Mouse (Mus musculus) cerebellum, adult 2 months (tissue): ENCODE data around the gene Crat.

Source experiments
- CTCF ChIP-seq: fragments of 200-500 bp; IDR thresholded peaks from 2 replicates; pipeline ENCODE4 v1.5.1; 2011; ENCODE audit warnings: low read depth, mild to moderate bottlenecking, control low read depth, low read length, moderate library complexity, borderline replicate concordance; ENCODE audit not compliant: insufficient read depth
- POLR2A ChIP-seq: fragments of 200-500 bp; IDR thresholded peaks from 2 replicates; pipeline ENCODE4 v1.6.1; 2011; ENCODE audit warnings: low read length, control low read depth, borderline replicate concordance; ENCODE audit not compliant: insufficient read depth

GRCm38 (mm10) chr2:30453570-30453969 lies 38.0 kb upstream of the Crat start:
- TF ChIP-seq CTCF (no peak), POLR2A (no peak)
